Comparison of ENCODE assay signal across 26 mouse cellular contexts in genomic region chr6:39316089-39316488, GRCm38 (mm10).
DNase-seq lines count a peak whose midpoint lies in the region; ATAC-seq and TF ChIP-seq lines count a peak whose summit lies in the region.
"Had no signal": no experiment of that assay in that cellular context is flagged by ENCODE, and none has a peak within 500 bp of the region (broad histone marks: within the 10 kb centered on the region; RNA-seq: fewer than 3 reads in every experiment).

No protein-coding gene starts in this region.

- TF ChIP-seq RAD21 in MEL (IDR thresholded peaks at IDR 0.05; ENCODE audit: low read depth, low read length), result no peak

- TF ChIP-seq EP300 in MEL (IDR thresholded peaks at IDR 0.05; ENCODE audit: low read depth in 1 of 2, low read length in 2 of 2), result no peak

- no peaks in the 10 kb centered on the region for H3K9me3 ChIP-seq in MEL (replicated peaks; ENCODE audit: insufficient read depth, low read length)
- no peaks in the 10 kb centered on the region for H3K9me3 ChIP-seq in intestine, embryonic 16.5 days (ENCODE audit: control insufficient read depth, low read length)
- H3K9me3 ChIP-seq: G1E; limb, embryonic 10.5 days; megakaryocyte, embryonic 14.5 days; stomach, embryonic 15.5 days had no signal

- H3K27ac ChIP-seq in MEL (ENCODE audit: control insufficient read depth, low read depth, low read length), result no peak overlapping the region
- no peak overlapping the region for H3K27ac ChIP-seq in intestine, embryonic 16.5 days (ENCODE audit: low read length)
- H3K27ac ChIP-seq: hindbrain, embryonic 14.5 days; left cerebral cortex, adult 2 months; limb, embryonic 10.5 days; stomach, embryonic 15.5 days had no signal

- no peak for TF ChIP-seq POLR2A in MEL (IDR thresholded peaks at IDR 0.05; ENCODE audit: control insufficient read depth in 1 of 2, insufficient read depth in 1 of 2, low read depth in 1 of 2, low read length in 2 of 2, poor library complexity in 1 of 2)

- H3K9ac ChIP-seq in MEL (ENCODE audit: control insufficient read depth, low read depth, low read length, poor library complexity, severe bottlenecking), result no peak overlapping the region
- H3K9ac ChIP-seq in intestine, embryonic 16.5 days (ENCODE audit: low read depth, low read length), result no peak overlapping the region
- H3K9ac ChIP-seq: forebrain, postnatal 0 days; hindbrain, embryonic 14.5 days; stomach, embryonic 15.5 days had no signal

- ATAC-seq in intestine, embryonic 16.5 days, result no peak
- ATAC-seq: forebrain, postnatal 0 days; midbrain, embryonic 16.5 days had no signal

- no peaks in the 10 kb centered on the region for H3K27me3 ChIP-seq in MEL (ENCODE audit: control insufficient read depth in 1 of 2, insufficient read depth in 2 of 2, low read length in 2 of 2)
- H3K27me3 ChIP-seq in intestine, embryonic 16.5 days (replicated peaks; ENCODE audit: control insufficient read depth, insufficient read depth, low read length), result no peaks in the 10 kb centered on the region
- H3K27me3 ChIP-seq: stomach, embryonic 15.5 days had no signal

- peaks cover 0 to 14% of the 10 kb centered on the region in 2 experiments; a peak in 2 of 4 replicates for H3K36me3 ChIP-seq in MEL (ENCODE audit: control insufficient read depth in 1 of 2, insufficient read depth in 2 of 2, low read length in 2 of 2)
- H3K36me3 ChIP-seq in intestine, embryonic 16.5 days (ENCODE audit: control insufficient read depth, insufficient read depth, low read length), result no peaks in the 10 kb centered on the region
- H3K36me3 ChIP-seq: G1E; limb, embryonic 10.5 days; stomach, embryonic 15.5 days had no signal

- H3K79me2 ChIP-seq in MEL (ENCODE audit: control insufficient read depth, insufficient read depth, low read length, poor library complexity), result no peaks in the 10 kb centered on the region

- peak; percentile 28 for DNase-seq in lung, postnatal 36 days
- DNase-seq in lung, postnatal 14 days, result no peak
- peak; percentile 71 for DNase-seq in MEL (ENCODE audit: low read depth, low spot score)
- DNase-seq in induced T-regulatory cell, adult 2 months (ENCODE audit: low read depth), result peak; percentile 76
- DNase-seq in spleen, postnatal 36 days (ENCODE audit: low spot score in 2 of 2), result peak; percentile 82 to 86
- no peak for DNase-seq in adrenal gland, adult (ENCODE audit: inconsistent age in 2 of 2, low spot score in 1 of 2)
- no peak for DNase-seq in urinary bladder, postnatal 25 days (ENCODE audit: low spot score)
- DNase-seq: adrenal gland, postnatal 10 days; cerebellum, adult 18-20 months; cerebellum, postnatal 36 days; forebrain, postnatal 0 days; gastrocnemius, postnatal 14 days; kidney, adult 18-20 months; kidney, postnatal 10 days; lung, adult 2 months; thymus, postnatal 14 days had no signal

- peaks cover 6 to 14% of the 10 kb centered on the region in 2 experiments; a peak in 3 of 4 replicates for H3K4me1 ChIP-seq in MEL (ENCODE audit: control insufficient read depth in 1 of 2, insufficient read depth in 2 of 2, low read length in 2 of 2)
- H3K4me1 ChIP-seq in intestine, embryonic 16.5 days (ENCODE audit: control insufficient read depth, insufficient read depth, low read length), result no peaks in the 10 kb centered on the region
- H3K4me1 ChIP-seq: limb, embryonic 10.5 days; stomach, embryonic 15.5 days had no signal

- TF ChIP-seq CTCF in MEL (IDR thresholded peaks at IDR 0.05 in 2 of 3, conservative IDR thresholded peaks at IDR 0.05 in 1 of 3; ENCODE audit: control insufficient read depth in 1 of 3, insufficient read depth in 1 of 3, low read depth in 2 of 3, low read length in 3 of 3, poor library complexity in 1 of 3, severe bottlenecking in 1 of 3), result no peak

- no peak overlapping the region for H3K4me3 ChIP-seq in MEL (ENCODE audit: control insufficient read depth in 1 of 2, insufficient read depth in 1 of 2, low read depth in 2 of 2, low read length in 2 of 2)
- H3K4me3 ChIP-seq in intestine, embryonic 16.5 days (ENCODE audit: low read length), result no peak overlapping the region
- H3K4me3 ChIP-seq: erythroblast, embryonic 14.5 days; left cerebral cortex, adult 2 months; limb, embryonic 10.5 days; megakaryocyte, embryonic 14.5 days; stomach, embryonic 15.5 days had no signal

- WGBS in intestine, embryonic 16.5 days, result 81% methylated on average over 5 of the region's 6 CpGs

- no peak overlapping the region for H3K4me2 ChIP-seq in intestine, embryonic 16.5 days (ENCODE audit: low read depth, low read length)
- H3K4me2 ChIP-seq: hindbrain, embryonic 14.5 days; liver, embryonic 11.5 days; stomach, embryonic 15.5 days had no signal

TF ChIP-seq in MEL, 35 proteins besides CTCF, POLR2A, EP300 and RAD21:
- TF ChIP-seq JUND (IDR thresholded peaks at IDR 0.05; ENCODE audit: low read depth, low read length) (peak; percentile 88), TBP (IDR thresholded peaks at IDR 0.05; ENCODE audit: low read depth, low read length) (no peak), RCOR1 (IDR thresholded peaks at IDR 0.05; ENCODE audit: low read depth, low read length) (peak; percentile 46; the same call in 1 of the 2 replicates), ETS1 (IDR thresholded peaks at IDR 0.05; ENCODE audit: low read depth, low read length) (0 out of 2 replicates have a peak, but pooled peaks have one; percentile 6)
TF ChIP-seq in MEL: peak in this region for 3.

Comparison
In these comparisons a context has a peak if more than half of its experiments do, and no peak if none do; other contexts are left out.
1. DNase-seq: peak in lung, postnatal 36 days (single experiment), MEL (single experiment), induced T-regulatory cell, adult 2 months (single experiment) and spleen, postnatal 36 days (2 of 2); none in lung, postnatal 14 days (single experiment), adrenal gland, adult (0 of 2) and urinary bladder, postnatal 25 days (single experiment).